Mouse (Mus musculus) macrophage (primary cell): ENCODE data around the gene Ssr2. TPM values are rescaled to one million over a fixed set of nuclear protein-coding genes. Genes with fewer than 3 reads are reported as not detected.
"Not testable (repeated sequence)": the region's sequence is repeated elsewhere in the genome, so short reads cannot be mapped to it uniquely, and the experiment has no call there.

Source experiments
- H3K27ac ChIP-seq: fragments of 350-480 bp; formaldehyde crosslinking; 2 replicates; pipeline ENCODE4 v1.9.0; 2021
- H3K36me3 ChIP-seq: fragments of 350-480 bp; formaldehyde crosslinking; 2 replicates; pipeline ENCODE4 v1.9.0; 2021; ENCODE audit errors: inconsistent target
- H3K4me3 ChIP-seq: fragments of 350-480 bp; formaldehyde crosslinking; 2 replicates; pipeline ENCODE4 v1.9.0; 2021; ENCODE audit errors: inconsistent target
- H3K79me2 ChIP-seq: fragments of 350-480 bp; formaldehyde crosslinking; 2 replicates; pipeline ENCODE4 v1.9.0; 2021; ENCODE audit errors: inconsistent target
- WGBS: methylation state at CpG from one replicate; pipeline ENCODE4 v1.1.7; 2026; ENCODE audit warnings: inconsistent platforms; ENCODE audit not compliant: missing documents; 5-methylcytosine and 5-hydroxymethylcytosine counted together
- polyA plus RNA-seq: library from polyadenylated mRNA; stranded (reverse); fragments of 250-400 nt; gene quantifications from 3 replicates; pipeline ENCODE4 v1.2.4, GENCODE M21; 2018; ENCODE audit warnings: inconsistent platforms

The Ssr2 gene
- polyA plus RNA-seq, 1 experiment from 2014 or later: 113 TPM

DNA sequence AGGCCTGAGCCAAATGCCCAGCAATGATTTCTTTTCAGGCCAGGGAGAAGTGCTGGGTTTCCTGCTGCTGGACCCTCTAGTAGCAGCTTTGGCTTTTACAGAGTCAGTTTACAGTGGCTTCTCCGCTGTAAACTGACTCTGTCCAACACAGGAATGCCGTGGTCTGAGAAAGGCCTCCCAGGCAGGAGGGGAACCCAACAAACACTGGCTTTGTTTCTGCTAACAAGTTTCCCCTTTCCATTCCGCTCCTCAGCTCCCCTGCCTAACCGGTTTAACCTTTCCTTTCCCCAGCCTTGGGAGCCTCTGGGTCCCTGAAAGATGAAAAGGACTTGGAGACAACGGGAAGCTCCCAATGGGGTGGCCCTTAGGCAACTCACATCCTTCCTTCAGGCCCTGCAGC, 14.6 kb downstream of the Ssr2 start:
- WGBS: 79% methylated on average over 5 of the region's 5 CpGs
- no peak overlapping the region for H3K4me3 ChIP-seq

DNA sequence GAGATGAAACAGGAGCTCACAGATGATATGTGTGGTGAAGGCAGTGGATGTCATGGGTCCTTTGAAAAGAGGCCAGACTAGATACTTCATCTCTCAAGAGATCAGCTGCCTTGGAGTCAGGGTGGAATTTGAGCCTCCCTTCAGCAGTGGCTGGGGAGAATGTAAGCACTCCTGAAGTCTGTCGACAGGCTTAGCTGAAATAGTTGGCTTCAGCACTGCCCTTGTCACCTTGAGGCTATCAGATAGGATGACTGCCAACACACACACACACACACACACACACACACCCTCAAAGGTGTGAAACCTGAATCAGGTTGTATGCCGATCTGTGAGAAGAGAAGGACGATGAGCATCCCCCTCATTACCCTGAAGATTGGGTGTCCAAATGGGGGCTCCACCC, 15.4 kb downstream of the Ssr2 start:
- Histone ChIP-seq H3K27ac (no peak overlapping the region), H3K36me3 (peaks cover 23% of the 10 kb centered on the region), H3K79me2 (no peaks in the 10 kb centered on the region), H3K4me3 (no peak overlapping the region)
- 94% methylated on average over 3 of the region's 3 CpGs for WGBS

More for the DNA sequence above, 14.6 kb downstream of the Ssr2 start:
- no peak overlapping the region for H3K27ac ChIP-seq
- no peaks in the 10 kb centered on the region for H3K79me2 ChIP-seq
- H3K36me3 ChIP-seq: peaks cover 30% of the 10 kb centered on the region

DNA sequence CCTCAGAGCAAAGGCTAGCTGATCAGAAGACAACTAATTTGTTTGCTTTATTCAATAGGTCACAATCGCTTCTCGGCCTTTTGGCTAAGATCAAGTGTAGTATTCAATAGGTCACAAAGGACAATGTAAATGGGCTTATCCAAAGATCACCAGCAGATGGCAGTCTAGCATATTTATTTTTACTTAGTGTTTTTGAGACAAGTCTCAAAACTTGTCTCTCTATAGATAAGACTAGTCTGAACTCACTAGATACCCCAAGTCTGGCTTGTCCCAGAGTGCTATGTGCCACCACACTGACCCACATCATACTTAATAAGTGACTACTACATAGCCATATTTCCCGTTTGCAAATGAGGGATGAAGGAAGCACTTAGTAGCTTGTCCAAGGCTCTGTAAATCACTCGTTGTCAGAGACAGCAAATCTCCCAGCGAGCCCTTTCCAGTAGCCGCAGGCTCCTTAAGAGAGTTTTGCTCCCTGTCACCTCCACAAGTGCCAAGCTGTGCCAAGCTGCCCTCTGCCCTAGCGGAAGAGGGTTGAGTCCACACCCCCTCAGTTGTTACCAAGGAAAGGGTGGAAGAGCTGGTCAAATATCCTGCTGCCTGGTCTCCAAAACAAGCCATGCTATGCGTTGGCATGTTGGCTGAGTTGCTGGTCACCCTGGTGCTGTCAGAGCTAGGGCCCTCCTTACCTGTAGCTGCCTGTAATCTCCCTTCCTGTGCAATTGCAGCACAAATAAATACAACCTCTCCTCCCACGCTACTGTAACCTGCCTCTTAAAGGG, 16.5 kb downstream of the Ssr2 start:
- no peaks in the 10 kb centered on the region for H3K79me2 ChIP-seq
- H3K27ac ChIP-seq: peak overlapping the region; percentile 40
- WGBS: 8% methylated on average over 9 of the region's 9 CpGs
- peaks cover 13% of the 10 kb centered on the region for H3K36me3 ChIP-seq
- H3K4me3 ChIP-seq: peak overlapping the region; percentile 7

DNA sequence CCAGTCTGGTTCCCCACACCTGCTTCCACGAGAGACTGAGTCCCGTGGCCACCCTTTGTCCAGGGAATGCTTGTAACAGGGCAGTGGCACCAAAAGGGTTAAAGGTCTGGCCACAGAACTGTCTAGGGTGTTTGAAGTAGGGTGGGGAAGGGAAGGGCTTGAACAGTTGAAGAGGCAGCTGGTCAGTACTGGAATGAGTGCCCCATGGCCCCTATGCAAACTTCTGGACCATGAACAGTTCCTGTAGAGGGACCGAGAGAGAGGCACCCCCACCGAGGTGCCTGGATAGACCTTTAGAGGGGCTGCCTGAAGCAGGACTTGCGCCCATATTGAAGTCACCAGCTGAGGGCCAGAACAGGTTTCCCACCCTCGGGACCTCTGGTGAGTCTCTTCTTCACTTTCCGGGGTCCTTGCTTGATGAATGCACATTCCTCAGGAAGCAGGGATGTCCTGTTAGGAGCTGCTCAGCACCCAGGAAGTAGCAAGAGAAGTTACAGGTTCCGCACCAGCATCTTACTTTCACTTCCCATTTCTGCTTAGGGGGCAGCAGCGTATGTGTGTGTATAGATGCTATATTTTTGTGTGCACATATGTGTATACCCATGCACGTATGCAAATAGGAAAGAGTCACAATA, 17.4 kb downstream of the Ssr2 start:
- Histone ChIP-seq H3K27ac (peak overlapping the region; percentile 40), H3K79me2 (no peaks in the 10 kb centered on the region), H3K4me3 (no peak overlapping the region), H3K36me3 (peaks cover 4% of the 10 kb centered on the region)
- WGBS: 13% methylated on average over 10 of the region's 10 CpGs

DNA sequence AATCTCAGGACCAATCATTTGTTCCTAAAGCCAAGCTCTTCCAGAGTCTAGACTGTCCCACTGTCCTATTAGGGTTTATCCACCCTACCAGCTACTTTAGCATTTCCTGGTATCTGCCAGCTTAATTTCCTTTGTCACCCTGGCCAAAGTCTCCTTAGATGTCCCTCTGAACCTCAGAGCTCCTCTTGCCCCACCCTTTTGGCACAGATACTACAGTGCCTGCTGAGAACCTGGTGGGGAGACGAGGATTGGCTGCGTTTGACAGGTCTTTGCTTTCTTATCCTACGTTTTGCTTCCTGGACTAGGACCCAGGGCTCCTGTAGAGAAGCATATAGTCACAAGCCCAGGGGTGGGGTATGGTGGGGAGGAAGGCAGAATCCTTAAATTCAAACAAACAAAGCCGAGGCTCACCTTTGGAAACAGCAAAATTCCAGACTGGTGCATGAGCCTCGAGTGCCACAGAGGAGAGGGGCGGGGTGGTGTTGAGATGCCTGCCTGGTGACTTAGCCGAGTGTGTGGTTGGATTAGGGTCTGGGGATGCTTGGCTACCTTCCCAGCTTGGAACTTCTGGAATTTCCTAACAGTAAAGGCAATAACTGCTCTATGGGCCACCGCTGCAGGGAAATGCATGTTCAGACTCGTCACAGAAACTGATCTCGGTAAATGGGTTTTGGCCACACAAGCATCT, 18.4 kb downstream of the Ssr2 start:
- Histone ChIP-seq H3K27ac (no peak overlapping the region), H3K36me3 (no peaks in the 10 kb centered on the region), H3K4me3 (no peak overlapping the region), H3K79me2 (no peaks in the 10 kb centered on the region)
- WGBS: 89% methylated on average over 9 of the region's 10 CpGs

DNA sequence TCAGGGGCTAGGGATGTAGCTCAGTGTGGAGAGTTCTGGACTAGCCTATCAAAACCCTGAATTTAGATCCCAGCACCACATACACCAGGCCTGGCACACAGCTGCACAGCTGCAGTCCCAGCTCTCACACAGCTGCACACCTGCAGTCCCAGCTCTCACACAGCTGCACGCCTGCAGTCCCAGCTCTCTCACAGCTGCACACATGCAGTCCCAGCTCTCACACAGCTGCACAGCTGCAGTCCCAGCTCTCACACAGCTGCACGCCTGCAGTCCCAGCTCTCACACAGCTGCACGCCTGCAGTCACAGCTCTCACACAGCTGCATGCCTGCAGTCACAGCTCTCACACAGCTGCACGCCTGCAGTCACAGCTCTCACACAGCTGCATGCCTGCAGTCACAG, 20.9 kb downstream of the Ssr2 start:
- H3K4me3 ChIP-seq, H3K79me2 ChIP-seq, H3K27ac ChIP-seq, H3K36me3 ChIP-seq: not testable (repeated sequence)
- 97% methylated on average over 3 of the region's 4 CpGs for WGBS

DNA sequence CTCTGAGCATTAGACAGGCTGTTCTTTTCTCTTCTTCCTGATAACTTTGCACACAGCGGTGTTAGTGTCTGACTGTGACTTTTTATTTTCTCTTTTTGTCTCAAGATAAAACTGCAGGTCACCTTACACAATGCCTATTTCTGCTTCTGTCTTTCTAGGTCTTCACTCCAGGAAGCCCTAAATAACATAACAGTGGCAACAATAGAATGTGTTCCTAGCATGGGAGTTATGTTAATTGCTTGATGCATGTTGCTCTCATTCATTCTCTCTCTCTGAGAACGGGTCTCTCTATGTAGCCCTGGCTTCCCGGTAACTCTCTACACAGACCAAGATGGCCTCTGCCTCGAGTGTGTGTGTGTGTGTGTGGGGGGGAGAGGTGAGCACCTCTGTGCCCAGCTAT, 26.8 kb downstream of the Ssr2 start:
- Histone ChIP-seq H3K4me3 (no peak overlapping the region), H3K79me2 (no peaks in the 10 kb centered on the region), H3K27ac (no peak overlapping the region), H3K36me3 (no peaks in the 10 kb centered on the region)
- WGBS: 96% methylated on average over 4 of the region's 4 CpGs

DNA sequence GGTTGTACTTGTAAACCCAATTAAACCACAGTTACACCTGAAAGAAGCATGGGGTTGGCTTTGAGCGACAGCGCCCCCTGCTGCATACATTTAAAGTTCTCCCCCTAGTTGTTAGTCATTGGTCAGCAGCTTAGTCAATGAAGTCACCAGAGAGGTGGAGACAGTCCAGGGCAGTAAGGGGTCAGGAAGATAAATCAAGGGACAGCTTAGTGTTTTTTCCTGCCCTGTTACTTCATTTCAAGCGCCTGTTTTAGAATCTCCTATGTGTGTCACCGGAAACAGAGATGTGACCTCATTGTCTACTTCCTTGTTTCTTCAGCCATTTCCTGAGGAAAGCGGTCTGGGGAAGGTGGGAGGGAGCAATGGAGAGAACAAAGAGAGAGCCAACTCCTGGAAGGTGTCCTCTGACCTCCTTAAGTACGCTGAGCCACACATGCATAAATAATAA, 28.1 kb downstream of the Ssr2 start:
- WGBS: 4% methylated on average over 6 of the region's 6 CpGs
- no peaks in the 10 kb centered on the region for H3K36me3 ChIP-seq
- H3K79me2 ChIP-seq: peaks cover 11% of the 10 kb centered on the region; the same call in 1 of the 2 replicates
- H3K27ac ChIP-seq: peak overlapping the region; percentile 66
- H3K4me3 ChIP-seq: no peak overlapping the region

DNA sequence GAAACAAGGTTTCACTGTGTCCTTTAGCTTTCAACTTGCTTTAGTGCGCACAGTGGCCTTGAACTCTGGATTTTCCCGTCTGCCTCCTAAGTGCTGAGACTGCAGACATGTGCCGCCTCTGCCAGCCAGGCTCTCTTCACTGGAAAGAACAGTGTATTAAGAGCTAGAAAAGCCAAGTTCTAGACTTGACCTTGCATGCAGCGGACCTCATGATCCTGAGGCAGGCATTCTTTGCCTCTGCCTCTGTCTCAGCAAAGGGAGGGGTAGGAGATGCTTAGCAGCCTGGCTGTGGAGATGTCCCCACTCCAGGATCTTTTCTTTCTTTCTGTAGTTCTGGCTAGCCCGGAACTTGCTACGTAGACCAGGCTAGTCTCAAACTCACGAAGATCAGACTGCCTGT, 29.2 kb downstream of the Ssr2 start:
- Histone ChIP-seq H3K79me2 (peaks cover 18% of the 10 kb centered on the region; the same call in 1 of the 2 replicates), H3K27ac (0 out of 2 replicates have a peak overlapping the region, but pooled peaks have one; percentile 66), H3K4me3 (no peak overlapping the region), H3K36me3 (no peaks in the 10 kb centered on the region)
- WGBS: 93% methylated on average over 7 of the region's 7 CpGs

DNA sequence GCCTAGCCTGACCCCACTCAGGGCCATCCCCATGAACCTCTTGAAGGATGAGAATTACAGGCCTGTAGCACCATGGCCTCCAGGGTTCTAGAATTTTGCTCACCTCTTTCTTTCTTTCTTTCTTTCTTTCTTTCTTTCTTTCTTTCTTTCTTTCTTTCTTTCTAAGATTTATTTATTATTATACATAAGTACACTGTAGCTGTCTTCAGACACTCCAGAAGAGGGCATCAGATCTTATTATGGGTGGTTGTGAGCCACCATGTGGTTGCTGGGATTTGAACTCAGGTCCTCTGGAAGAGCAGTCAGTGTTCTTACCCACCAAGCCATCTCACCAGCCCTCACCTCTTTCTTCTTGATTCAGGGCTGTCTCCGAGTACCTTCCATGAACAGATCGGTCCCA, 30.0 kb downstream of the Ssr2 start, which contains the start of gene Arhgef2:
Gene Arhgef2, plus strand, starts transcription at position 301 of the 400 bp plus-strand sequence.
- Histone ChIP-seq H3K79me2 (peaks cover 18% of the 10 kb centered on the region; the same call in 1 of the 2 replicates), H3K27ac (peak within 1 kb of the TSS; percentile 74)
- 96% methylated on average over 2 of the region's 2 CpGs for WGBS
- not testable (repeated sequence) for H3K4me3 ChIP-seq, H3K36me3 ChIP-seq

DNA sequence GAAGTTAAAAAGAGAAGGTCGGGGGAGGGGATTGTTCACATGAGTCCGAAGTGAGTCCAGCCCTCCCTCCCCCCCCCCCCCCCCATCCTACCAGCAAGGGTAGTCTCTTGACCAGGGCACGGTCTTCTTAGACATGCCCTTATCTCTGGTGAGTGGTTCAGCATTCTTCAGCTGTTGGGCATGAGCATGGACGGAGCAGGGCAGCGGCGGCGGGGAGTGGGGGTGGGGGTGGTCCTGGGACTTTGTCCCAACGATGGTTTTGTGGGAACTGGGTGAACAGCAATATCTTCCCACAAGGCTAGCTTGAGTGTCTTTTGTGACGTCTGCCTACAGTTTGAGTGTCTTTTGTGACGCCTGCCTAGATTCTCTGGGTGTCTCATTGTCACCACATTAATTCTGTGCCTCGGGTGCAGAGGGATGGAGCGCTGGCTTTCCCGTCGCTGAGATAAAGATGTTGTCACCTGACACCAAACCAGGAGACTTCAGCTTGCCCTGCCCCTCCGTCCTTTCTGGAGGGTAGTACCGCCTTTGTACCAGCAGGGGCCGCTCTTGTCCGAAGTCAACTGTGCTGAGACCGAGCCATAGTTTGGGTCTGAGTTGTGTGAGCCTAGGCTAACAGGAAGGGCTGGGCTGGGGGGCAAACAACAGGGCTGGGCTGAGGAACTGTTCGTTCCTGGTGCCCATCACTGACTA, 31.5 kb downstream of the Ssr2 start:
- H3K27ac ChIP-seq: peak overlapping the region; percentile 74
- H3K4me3 ChIP-seq: peak overlapping the region; percentile 19
- no peaks in the 10 kb centered on the region for H3K36me3 ChIP-seq
- H3K79me2 ChIP-seq: peaks cover 18% of the 10 kb centered on the region; the same call in 1 of the 2 replicates
- 2% methylated on average over 20 of the region's 20 CpGs for WGBS

DNA sequence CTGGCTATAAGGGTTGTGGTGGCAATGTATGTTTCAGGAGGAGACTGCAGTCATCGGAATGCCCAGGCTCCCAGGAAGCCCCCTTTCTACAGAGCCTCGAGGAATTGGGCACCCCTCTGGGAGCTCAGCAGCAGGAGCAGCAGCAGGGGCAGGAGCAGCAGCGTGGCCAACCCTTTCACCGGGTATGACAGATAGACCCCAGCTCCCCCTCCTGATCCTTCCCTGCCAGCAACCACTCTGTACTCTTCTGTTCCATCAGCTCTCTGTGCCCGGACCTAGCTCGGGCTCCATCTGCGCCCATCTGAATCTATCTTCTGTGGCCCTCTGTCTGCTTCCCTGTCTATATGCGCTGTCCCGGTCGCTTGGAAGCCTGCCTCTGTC, 32.1 kb downstream of the Ssr2 start:
- Histone ChIP-seq H3K27ac (peak overlapping the region; percentile 74), H3K4me3 (peak overlapping the region; percentile 19), H3K79me2 (peaks cover 18% of the 10 kb centered on the region; the same call in 1 of the 2 replicates), H3K36me3 (peaks cover under 1% of the 10 kb centered on the region; the same call in 1 of the 2 replicates)
- WGBS: 41% methylated on average over 10 of the region's 10 CpGs

DNA sequence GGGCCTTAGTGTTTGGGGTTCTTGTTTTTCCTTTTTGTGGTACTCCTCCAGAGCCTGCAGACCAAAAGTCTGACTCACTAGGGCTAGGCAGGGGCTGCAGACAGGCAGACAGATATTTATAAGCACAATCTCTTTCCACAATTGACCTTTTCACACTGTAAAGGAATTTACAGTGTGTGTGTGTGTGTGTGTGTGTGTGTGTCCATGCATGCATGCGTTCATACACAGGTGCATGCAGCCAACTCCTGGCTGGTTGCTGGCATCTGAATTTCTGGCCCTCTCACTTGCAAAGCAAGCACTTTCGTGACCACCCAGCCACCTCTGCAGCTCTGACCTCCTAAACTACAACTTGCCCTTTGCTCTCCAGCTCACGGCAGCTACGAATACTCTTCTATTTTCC, 33.4 kb downstream of the Ssr2 start:
- 94% methylated on average over 3 of the region's 4 CpGs for WGBS
- no peak overlapping the region for H3K4me3 ChIP-seq
- H3K27ac ChIP-seq: peak overlapping the region; percentile 2; the same call in 1 of the 2 replicates
- H3K36me3 ChIP-seq: peaks cover 10% of the 10 kb centered on the region; the same call in 1 of the 2 replicates
- H3K79me2 ChIP-seq: peaks cover 18% of the 10 kb centered on the region; the same call in 1 of the 2 replicates

DNA sequence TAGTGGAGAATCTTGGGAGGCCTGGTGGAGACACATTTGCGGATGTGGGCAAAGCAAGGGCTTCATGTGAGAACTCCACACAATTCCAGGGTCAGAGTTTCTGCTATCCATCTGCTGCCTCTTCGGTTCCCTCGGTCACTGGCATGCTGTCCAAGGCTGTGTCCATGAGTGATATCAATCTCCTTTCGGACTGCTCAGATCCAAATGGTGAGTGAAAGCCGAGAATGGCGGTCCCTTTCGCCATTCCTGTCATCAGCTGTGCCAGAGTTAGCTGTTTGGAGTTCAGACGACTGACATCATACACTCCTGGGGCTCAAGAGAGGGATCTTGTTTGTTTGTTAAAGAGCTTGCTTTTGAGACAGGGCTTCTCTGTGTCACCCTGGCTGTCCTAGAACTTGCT, 38.7 kb downstream of the Ssr2 start:
- peaks cover 33% of the 10 kb centered on the region for H3K36me3 ChIP-seq
- peaks cover under 1% of the 10 kb centered on the region; the same call in 1 of the 2 replicates for H3K79me2 ChIP-seq
- 94% methylated on average over 8 of the region's 8 CpGs for WGBS

More for the DNA sequence above, 38.7 kb downstream of the Ssr2 start:
- H3K27ac ChIP-seq: no peak overlapping the region
- H3K4me3 ChIP-seq: no peak overlapping the region
